Comparison of ENCODE assay signal across 20 mouse cellular contexts in the genomic region with DNA sequence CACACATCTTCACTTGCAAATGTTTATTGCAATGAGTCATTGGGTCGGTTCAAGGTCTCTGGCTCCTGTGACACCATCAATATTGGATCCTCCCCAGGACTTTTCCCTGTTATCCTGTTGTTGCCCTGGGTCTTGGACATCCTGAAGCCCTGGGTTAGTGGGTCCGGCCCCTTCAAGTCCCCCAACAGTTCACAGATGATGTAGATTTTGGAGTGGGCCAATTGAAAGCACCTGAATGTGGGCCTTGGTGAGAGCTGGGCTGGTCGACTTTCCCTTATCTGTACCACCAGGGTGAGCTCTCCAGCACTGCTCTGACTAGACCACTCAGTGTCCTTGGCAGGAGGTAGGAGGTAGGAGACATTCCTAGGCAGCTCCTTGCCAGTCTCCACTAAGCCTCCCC. TPM values are rescaled to one million over a fixed set of nuclear protein-coding genes. Genes with fewer than 3 reads are reported as not detected.
DNase-seq lines count a peak whose midpoint lies in the region; ATAC-seq and TF ChIP-seq lines count a peak whose summit lies in the region.
"Had no signal": no experiment of that assay in that cellular context is flagged by ENCODE, and none has a peak within 500 bp of the region (broad histone marks: within the 10 kb centered on the region; RNA-seq: fewer than 3 reads in every experiment).

No protein-coding gene starts in this region.

- H3K4me3 ChIP-seq in stomach, postnatal 0 days (ENCODE audit: low read depth, low read length), result no peak overlapping the region
- H3K4me3 ChIP-seq: embryonic facial prominence, embryonic 15.5 days; limb, embryonic 12.5 days had no signal

- intact Hi-C loops in heart, postnatal 14 days (cut with DNase I), result no loop called here

- no peaks in the 10 kb centered on the region for H3K9me3 ChIP-seq in stomach, postnatal 0 days (ENCODE audit: control insufficient read depth, low read length)
- H3K9me3 ChIP-seq: embryonic facial prominence, embryonic 15.5 days; limb, embryonic 12.5 days had no signal

- peak; percentile 33 for TF ChIP-seq CTCF in stomach, postnatal 0 days (IDR thresholded peaks at IDR 0.05; ENCODE audit: low read depth)

- TF ChIP-seq EP300 in stomach, postnatal 0 days (optimal IDR thresholded peaks at IDR 0.05), result no peak

- H3K4me2 ChIP-seq in stomach, postnatal 0 days (replicated peaks; ENCODE audit: low read depth), result no peak overlapping the region
- H3K4me2 ChIP-seq: embryonic facial prominence, embryonic 15.5 days; limb, embryonic 12.5 days had no signal

- peak; percentile 73 for DNase-seq in heart, adult 11 months
- DNase-seq in heart, postnatal 14 days, result no peak
- peak; percentile 47 for DNase-seq in ovary, adult 18-20 months (ENCODE audit: low spot score)
- DNase-seq in ovary, postnatal 10 days (ENCODE audit: low spot score), result no peak
- DNase-seq in liver, result peak; percentile 77
- DNase-seq in stomach, postnatal 0 days (ENCODE audit: low spot score), result no peak
- no peak for DNase-seq in frontal cortex, postnatal 10 days (ENCODE audit: low spot score in 2 of 2)
- no peak for DNase-seq in retina, postnatal 1 day
- DNase-seq: cerebellum, postnatal 36 days; gastrocnemius, postnatal 25 days; kidney, postnatal 14 days; layer of hippocampus, postnatal 36 days; lung, postnatal 14 days; spleen, adult 18-20 months; thymus, adult 2 months had no signal

- 59% methylated on average over 3 of the region's 3 CpGs for WGBS in stomach, postnatal 0 days

- ATAC-seq in stomach, postnatal 0 days (ENCODE audit: low FRiP score, low TSS enrichment), result no peak
- ATAC-seq: activated CD4-positive, CD25-positive, alpha-beta regulatory T cell, adult 4 months; hindbrain, embryonic 16.5 days had no signal

- no peaks in the 10 kb centered on the region for H3K27me3 ChIP-seq in stomach, postnatal 0 days (ENCODE audit: control insufficient read depth, insufficient read depth, low read length)
- H3K27me3 ChIP-seq: embryonic facial prominence, embryonic 15.5 days; limb, embryonic 12.5 days had no signal

- no peak overlapping the region for H3K9ac ChIP-seq in stomach, postnatal 0 days (ENCODE audit: low read length)
- H3K9ac ChIP-seq: embryonic facial prominence, embryonic 15.5 days; limb, embryonic 12.5 days had no signal

- no peak overlapping the region for H3K27ac ChIP-seq in stomach, postnatal 0 days (replicated peaks)
- H3K27ac ChIP-seq: embryonic facial prominence, embryonic 15.5 days; limb, embryonic 12.5 days had no signal

- no peaks in the 10 kb centered on the region for H3K36me3 ChIP-seq in stomach, postnatal 0 days (ENCODE audit: control insufficient read depth, insufficient read depth, low read length)
- H3K36me3 ChIP-seq: embryonic facial prominence, embryonic 15.5 days; limb, embryonic 12.5 days had no signal

- no peaks in the 10 kb centered on the region for H3K4me1 ChIP-seq in stomach, postnatal 0 days (replicated peaks; ENCODE audit: control insufficient read depth, insufficient read depth)

RNA-seq across cellular contexts. Expression of a gene that starts 15.5 kb away (rescaled TPM):
- total RNA-seq in heart, postnatal 14 days (2021), result 10 to 100 TPM; 27.2 to 28.4 TPM
- polyA plus RNA-seq in stomach, postnatal 0 days (2015; fragmentation: Nextera tagmentation; extraction: Ambion mirVana), result 14.5 and 16.0 TPM in 2 replicates

RNA-seq across cellular contexts. Expression of a gene that starts 19.5 kb away (rescaled TPM):
- total RNA-seq in heart, postnatal 14 days (2021), result not detected
- not detected in 2 replicates for polyA plus RNA-seq in stomach, postnatal 0 days (2015; fragmentation: Nextera tagmentation; extraction: Ambion mirVana)
- total RNA-seq: gastrocnemius, postnatal 25 days; layer of hippocampus, postnatal 36 days had no signal
- polyA plus RNA-seq: activated CD4-positive, CD25-positive, alpha-beta regulatory T cell, adult 4 months; embryonic facial prominence, embryonic 15.5 days; heart, embryonic 16.5 days; hindbrain, embryonic 16.5 days; limb, embryonic 12.5 days had no signal

Comparison
In these comparisons a context has a peak if more than half of its experiments do, and no peak if none do; other contexts are left out.
1. DNase-seq: peak in heart, adult 11 months (single experiment), ovary, adult 18-20 months (single experiment) and liver (single experiment); none in heart, postnatal 14 days (0 of 2), ovary, postnatal 10 days (single experiment), stomach, postnatal 0 days (single experiment), frontal cortex, postnatal 10 days (0 of 2) and retina, postnatal 1 day (single experiment).